Mouse (Mus musculus) kidney, adult 2 months (tissue): ENCODE data around the gene Tenm3.

Experiments used
- CTCF ChIP-seq: fragments of 200-500 bp; conservative IDR thresholded peaks from 2 replicates; pipeline ENCODE4 v1.5.1; 2011; ENCODE audit warnings: low read depth, mild to moderate bottlenecking, control low read depth, low read length, moderate library complexity, mixed read lengths; ENCODE audit not compliant: insufficient read depth, insufficient read length
- POLR2A ChIP-seq: fragments of 200-500 bp; IDR thresholded peaks from one replicate; pipeline ENCODE4 v1.6.1; 2011; ENCODE audit warnings: low read depth, low read length, control low read depth

DNA sequence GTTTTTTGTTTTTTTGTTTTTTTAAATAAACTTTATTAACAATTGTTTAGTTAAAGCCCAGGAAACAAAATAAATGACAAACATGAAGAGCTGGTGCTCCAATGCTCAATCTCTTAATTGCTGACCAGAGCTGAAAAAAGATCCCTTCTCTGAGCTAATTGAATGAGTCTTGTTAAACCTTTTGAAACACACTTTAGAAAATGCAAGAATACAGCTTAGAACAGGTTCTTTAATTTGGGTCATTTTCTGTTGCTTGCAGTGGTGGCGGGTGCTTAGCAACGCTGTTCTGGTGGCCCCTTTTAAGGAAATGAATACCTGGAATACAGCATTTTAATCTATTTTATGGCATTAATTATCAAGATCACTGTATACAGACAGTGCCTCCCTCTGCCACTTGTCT lies 291.4 kb downstream of the Tenm3 start:
- TF ChIP-seq POLR2A = no peak
- no peak for TF ChIP-seq CTCF
